Mouse (Mus musculus): Measurements from ENCODE around the gene Rasgrp1.

Rasgrp1 gene

GRCm38 (mm10) chr2:117335552-117336188 lies 7.1 kb downstream of the Rasgrp1 start:
- in situ Hi-C loops (cut with MboI, MseI) = no loop called here

GRCm38 (mm10) chr2:117331634-117332033 lies 11.2 kb downstream of the Rasgrp1 start:
- in situ Hi-C loops (cut with MboI, MseI) = no loop called here

GRCm38 (mm10) chr2:117328521-117329285 lies 14.1 kb downstream of the Rasgrp1 start:
- in situ Hi-C loops (cut with MboI, MseI) = no loop called here

GRCm38 (mm10) chr2:117322399-117322798 lies 20.4 kb downstream of the Rasgrp1 start:
- in situ Hi-C loops (cut with MboI, MseI) = no loop called here

GRCm38 (mm10) chr2:117321231-117321630 lies 21.6 kb downstream of the Rasgrp1 start:
- in situ Hi-C loops (cut with MboI, MseI) = no loop called here

GRCm38 (mm10) chr2:117318991-117319390 lies 23.8 kb downstream of the Rasgrp1 start:
- in situ Hi-C loops (cut with MboI, MseI) = no loop called here

- in situ Hi-C loops (cut with MboI, MseI) = no loop called here
These were observed 29.1 kb downstream of the Rasgrp1 start for GRCm38 (mm10) chr2:117313586-117314235.

- in situ Hi-C loops (cut with MboI, MseI) = no loop called here
These were observed 30.3 kb downstream of the Rasgrp1 start for GRCm38 (mm10) chr2:117312441-117312895.

GRCm38 (mm10) chr2:117312030-117312429 lies 30.8 kb downstream of the Rasgrp1 start:
- in situ Hi-C loops (cut with MboI, MseI) = no loop called here

- in situ Hi-C loops (cut with MboI, MseI) = no loop called here
These were observed 31.5 kb downstream of the Rasgrp1 start for GRCm38 (mm10) chr2:117311349-117311748.

GRCm38 (mm10) chr2:117309046-117309445 lies 33.8 kb downstream of the Rasgrp1 start:
- in situ Hi-C loops (cut with MboI, MseI) = no loop called here

- in situ Hi-C loops (cut with MboI, MseI) = no loop called here
These were observed 34.8 kb downstream of the Rasgrp1 start for GRCm38 (mm10) chr2:117307959-117308358.

GRCm38 (mm10) chr2:117304941-117305340 lies 37.9 kb downstream of the Rasgrp1 start:
- in situ Hi-C loops (cut with MboI, MseI) = no loop called here

GRCm38 (mm10) chr2:117303391-117304350 lies 39.1 kb downstream of the Rasgrp1 start:
- in situ Hi-C loops (cut with MboI, MseI) = no loop called here

GRCm38 (mm10) chr2:117299596-117300448 lies 43.0 kb downstream of the Rasgrp1 start:
- in situ Hi-C loops (cut with MboI, MseI) = loop anchor here (5.0 kb wide), 1 partner anchor 38 kb away; no protein-coding TSS in a partner anchor

GRCm38 (mm10) chr2:117288291-117288690 lies 54.5 kb downstream of the Rasgrp1 start:
- in situ Hi-C loops (cut with MboI, MseI) = no loop called here

- in situ Hi-C loops (cut with MboI, MseI) = loop anchor here (5.0 kb wide), 2 partner anchors 33 to 183 kb away; no protein-coding TSS in a partner anchor
These were observed 78.9 kb downstream of the Rasgrp1 start for GRCm38 (mm10) chr2:117263786-117264408.

- in situ Hi-C loops (cut with MboI, MseI) = loop anchor here (5.0 kb wide), 2 partner anchors 35 to 185 kb away; no protein-coding TSS in a partner anchor
These were observed 80.6 kb downstream of the Rasgrp1 start for GRCm38 (mm10) chr2:117262184-117262583.

- in situ Hi-C loops (cut with MboI, MseI) = no loop called here
These were observed 85.2 kb downstream of the Rasgrp1 start for GRCm38 (mm10) chr2:117257617-117258016.

- in situ Hi-C loops (cut with MboI, MseI) = no loop called here
These were observed 87.4 kb downstream of the Rasgrp1 start for GRCm38 (mm10) chr2:117255415-117255814.

Measured in T-helper 2 cell (primary cell).